ENCODE assay signal across 9 mouse cellular contexts in the genomic region with DNA sequence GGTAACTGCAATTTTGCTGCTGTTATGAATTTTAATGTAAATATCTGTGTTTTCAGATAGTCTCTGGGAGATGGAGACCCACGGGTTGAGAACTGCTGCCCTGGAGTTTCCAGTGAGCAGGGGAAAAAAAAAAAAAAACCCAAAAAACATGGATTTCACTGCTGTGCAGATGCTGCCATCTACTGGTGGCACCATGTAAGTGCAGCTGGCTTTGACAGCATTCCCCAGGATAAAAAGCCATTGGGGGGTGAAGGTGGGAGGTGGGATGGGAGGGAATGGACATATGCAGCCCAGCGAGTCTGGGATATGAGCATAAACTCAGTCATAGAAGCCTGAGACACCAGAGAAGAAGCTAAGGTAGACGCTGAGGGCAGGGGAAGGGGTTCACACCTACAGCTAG.
DNase-seq lines count a peak whose midpoint lies in the region; ATAC-seq and TF ChIP-seq lines count a peak whose summit lies in the region.
"Had no signal": no experiment of that assay in that cellular context is flagged by ENCODE, and none has a peak within 500 bp of the region (broad histone marks: within the 10 kb centered on the region; RNA-seq: fewer than 3 reads in every experiment).

No protein-coding gene starts in this region.

- ATAC-seq in hindbrain, embryonic 14.5 days (ENCODE audit: low FRiP score) = no peak
- no peak for ATAC-seq in hindbrain, embryonic 13.5 days (ENCODE audit: low FRiP score)
- ATAC-seq in embryonic facial prominence, embryonic 11.5 days (replicated peaks; ENCODE audit: insufficient number of reproducible peaks, low FRiP score, low TSS enrichment, low read depth) = no peak
- ATAC-seq in forebrain, embryonic 12.5 days (ENCODE audit: low FRiP score) = no peak

- TF ChIP-seq POLR2A in olfactory bulb, adult 2 months (IDR thresholded peaks at IDR 0.05; ENCODE audit: insufficient read depth, low read depth, low read length) = no peak

- no peak overlapping the region for H3K4me3 ChIP-seq in hindbrain, embryonic 14.5 days (replicated peaks; ENCODE audit: low read length)
- no peak overlapping the region for H3K4me3 ChIP-seq in hindbrain, embryonic 13.5 days
- H3K4me3 ChIP-seq in embryonic facial prominence, embryonic 11.5 days (ENCODE audit: low read depth, low read length) = no peak overlapping the region
- no peak overlapping the region for H3K4me3 ChIP-seq in olfactory bulb, adult 2 months (ENCODE audit: insufficient read depth, low read depth, low read length)
- no peak overlapping the region for H3K4me3 ChIP-seq in forebrain, embryonic 12.5 days (replicated peaks)
- H3K4me3 ChIP-seq: limb, embryonic 12.5 days had no signal

- H3K4me2 ChIP-seq in hindbrain, embryonic 14.5 days (replicated peaks) = no peak overlapping the region
- no peak overlapping the region for H3K4me2 ChIP-seq in hindbrain, embryonic 13.5 days
- H3K4me2 ChIP-seq in embryonic facial prominence, embryonic 11.5 days (ENCODE audit: low read depth, low read length) = no peak overlapping the region
- no peak overlapping the region for H3K4me2 ChIP-seq in forebrain, embryonic 12.5 days
- H3K4me2 ChIP-seq: limb, embryonic 12.5 days had no signal

- H3K36me3 ChIP-seq in hindbrain, embryonic 14.5 days (replicated peaks; ENCODE audit: control insufficient read depth, insufficient read depth) = no peaks in the 10 kb centered on the region
- no peaks in the 10 kb centered on the region for H3K36me3 ChIP-seq in hindbrain, embryonic 13.5 days
- no peaks in the 10 kb centered on the region for H3K36me3 ChIP-seq in embryonic facial prominence, embryonic 11.5 days (replicated peaks; ENCODE audit: control insufficient read depth, insufficient read depth, low read depth, low read length)
- no peaks in the 10 kb centered on the region for H3K36me3 ChIP-seq in forebrain, embryonic 12.5 days (replicated peaks)
- H3K36me3 ChIP-seq: limb, embryonic 12.5 days had no signal

- H3K27ac ChIP-seq in hindbrain, embryonic 14.5 days = no peak overlapping the region
- no peak overlapping the region for H3K27ac ChIP-seq in hindbrain, embryonic 13.5 days
- H3K27ac ChIP-seq in embryonic facial prominence, embryonic 11.5 days (replicated peaks; ENCODE audit: low read depth, low read length) = no peak overlapping the region
- no peak overlapping the region for H3K27ac ChIP-seq in olfactory bulb, adult 2 months (ENCODE audit: insufficient read depth, low read depth, low read length)
- no peak overlapping the region for H3K27ac ChIP-seq in forebrain, embryonic 12.5 days
- H3K27ac ChIP-seq: limb, embryonic 12.5 days had no signal

- no peak overlapping the region for H3K9ac ChIP-seq in hindbrain, embryonic 14.5 days
- H3K9ac ChIP-seq in hindbrain, embryonic 13.5 days = no peak overlapping the region
- no peak overlapping the region for H3K9ac ChIP-seq in embryonic facial prominence, embryonic 11.5 days (replicated peaks; ENCODE audit: low read length)
- H3K9ac ChIP-seq in forebrain, embryonic 12.5 days = no peak overlapping the region
- H3K9ac ChIP-seq: limb, embryonic 12.5 days had no signal

- TF ChIP-seq CTCF in olfactory bulb, adult 2 months (IDR thresholded peaks at IDR 0.05; ENCODE audit: insufficient read depth, low read depth, low read length) = peak; percentile 61

- WGBS in hindbrain, embryonic 14.5 days = 19% methylated on average over 3 of the region's 3 CpGs
- 7% methylated on average over 3 of the region's 3 CpGs for WGBS in hindbrain, embryonic 13.5 days
- 16% methylated on average over 3 of the region's 3 CpGs for WGBS in embryonic facial prominence, embryonic 11.5 days
- 18% methylated on average over 3 of the region's 3 CpGs for WGBS in olfactory bulb, adult 2 months
- 12% methylated on average over 3 of the region's 3 CpGs for WGBS in forebrain, embryonic 12.5 days

- peak; percentile 72 for DNase-seq in hindbrain, embryonic 14.5 days (ENCODE audit: low spot score)
- DNase-seq in 3T3-L1 (ENCODE audit: low read depth, low spot score) (peak; percentile 54), ES-CJ7 (ENCODE audit: low read depth, low spot score) (peak; percentile 59)
- peak; percentile 77 for DNase-seq in embryonic facial prominence, embryonic 11.5 days (ENCODE audit: low spot score)
- no peak for DNase-seq in right cerebral cortex, postnatal 25 days

- peaks cover 23% of the 10 kb centered on the region for H3K4me1 ChIP-seq in hindbrain, embryonic 14.5 days (replicated peaks; ENCODE audit: control insufficient read depth, insufficient read depth, low read length)
- peaks cover 48% of the 10 kb centered on the region for H3K4me1 ChIP-seq in hindbrain, embryonic 13.5 days (replicated peaks)
- peaks cover 7% of the 10 kb centered on the region; the same call in 1 of the 2 replicates for H3K4me1 ChIP-seq in embryonic facial prominence, embryonic 11.5 days (ENCODE audit: control insufficient read depth, insufficient read depth, low read length)
- peaks cover 14% of the 10 kb centered on the region for H3K4me1 ChIP-seq in olfactory bulb, adult 2 months (ENCODE audit: control insufficient read depth, insufficient read depth, low read length)
- peaks cover 50% of the 10 kb centered on the region for H3K4me1 ChIP-seq in forebrain, embryonic 12.5 days

- no peaks in the 10 kb centered on the region for H3K9me3 ChIP-seq in hindbrain, embryonic 14.5 days (ENCODE audit: control insufficient read depth, low read length)
- no peaks in the 10 kb centered on the region for H3K9me3 ChIP-seq in hindbrain, embryonic 13.5 days
- no peaks in the 10 kb centered on the region for H3K9me3 ChIP-seq in embryonic facial prominence, embryonic 11.5 days (replicated peaks; ENCODE audit: control insufficient read depth, low read length)
- no peaks in the 10 kb centered on the region for H3K9me3 ChIP-seq in forebrain, embryonic 12.5 days
- H3K9me3 ChIP-seq: limb, embryonic 12.5 days had no signal

- no peaks in the 10 kb centered on the region for H3K27me3 ChIP-seq in hindbrain, embryonic 14.5 days (ENCODE audit: control insufficient read depth, insufficient read depth, low read length)
- 0 out of 2 replicates have a peak, but pooled peaks cover 3% of the 10 kb centered on the region for H3K27me3 ChIP-seq in hindbrain, embryonic 13.5 days
- no peaks in the 10 kb centered on the region for H3K27me3 ChIP-seq in embryonic facial prominence, embryonic 11.5 days (ENCODE audit: control insufficient read depth, insufficient read depth, low read length)
- H3K27me3 ChIP-seq in forebrain, embryonic 12.5 days = no peaks in the 10 kb centered on the region
